Mouse (Mus musculus): Measurements from ENCODE around the gene Il12rb2.

DNA sequence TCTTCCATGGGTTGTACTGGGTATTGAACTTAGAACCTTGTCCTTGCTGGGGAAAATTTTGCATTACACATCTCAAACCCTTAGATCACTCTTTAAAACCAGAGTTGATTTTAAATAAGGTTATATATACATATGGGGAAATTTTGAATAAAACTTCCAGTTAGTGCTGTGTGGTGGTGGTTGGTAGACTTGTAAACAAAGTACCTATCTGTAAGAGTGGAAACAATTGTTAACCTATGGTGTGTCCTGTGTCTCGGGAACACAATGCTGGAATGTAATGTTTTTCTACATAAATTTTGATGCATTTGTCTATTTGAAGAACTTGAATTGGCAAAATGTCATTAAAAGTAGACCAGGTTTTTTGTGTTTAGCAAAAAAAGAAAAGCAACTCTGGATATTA, 107.0 kb downstream of the Il12rb2 start:
- TF ChIP-seq CTCF (IDR thresholded peaks at IDR 0.05; ENCODE audit: low read depth), result no peak
- TF ChIP-seq EP300 (optimal IDR thresholded peaks at IDR 0.05), result no peak
